Mouse (Mus musculus) kidney, adult 8-10 months (tissue): ENCODE results near the gene Vmn1r58.
"Not testable (repeated sequence)": the region's sequence is repeated elsewhere in the genome, so short reads cannot be mapped to it uniquely, and the experiment has no call there.

ENCODE experiments used
- DNase-seq, 2 experiments: peaks; one replicate each; pipeline ENCODE4 v3.0.0; 2022

Gene Vmn1r58

GRCm38 (mm10) chr7:5413296-5413695 lies at the start of gene Vmn1r58:
Vmn1r58 (minus strand) TSS chr7:5413396.
- DNase-seq, result not testable (repeated sequence)

GRCm38 (mm10) chr7:5456674-5457073 lies 43.5 kb upstream of the Vmn1r58 start, which contains the start of gene Vmn1r59:
Vmn1r59 (minus strand) TSS chr7:5456774.
- DNase-seq, result no peak

- not testable (repeated sequence) for DNase-seq
Observed at GRCm38 (mm10) chr7:5454011-5454410, 40.8 kb upstream of the Vmn1r58 start.

GRCm38 (mm10) chr7:5448627-5449026 lies 35.4 kb upstream of the Vmn1r58 start:
- no peak for DNase-seq

GRCm38 (mm10) chr7:5406201-5406600 lies 7.0 kb downstream of the Vmn1r58 start:
- no peak for DNase-seq

- DNase-seq, result no peak
Observed at GRCm38 (mm10) chr7:5366724-5367123, 46.5 kb downstream of the Vmn1r58 start.

GRCm38 (mm10) chr7:5363599-5363998 lies 49.6 kb downstream of the Vmn1r58 start:
- no peak for DNase-seq
